Mouse (Mus musculus) heart, postnatal 14 days (tissue): Measurements from ENCODE around the gene Actr1a. TPM values are rescaled to one million over a fixed set of nuclear protein-coding genes. Genes with fewer than 3 reads are reported as not detected.
A peak's percentile ranks its signal among the peaks of the same experiment; 100 is the strongest.

Experiments
- DNase-seq, 2 experiments: peaks; one replicate each; pipeline ENCODE4 v3.0.0; 2021 to 2022
- intact Hi-C: fragments of 180-260 bp; cut with DNase I; formaldehyde crosslinking; loops from one replicate; pipeline ENCODE4 v1.15.1; 2025
- microRNA-seq, 2 experiments: library from miRNA; unstranded; fragments of <30 nt; microRNA quantifications; one replicate each; pipeline ENCODE4 v1.2.0; 2021 to 2022
- total RNA-seq, 2 experiments: library from RNA; stranded (reverse); gene quantifications; 2 replicates each; pipeline ENCODE4 v1.2.3; 2021

Gene Actr1a
- total RNA-seq, 2 experiments from 2014 or later, result 104 to 108 TPM

GRCm38 (mm10) chr19:46330696-46331095, 64.9 kb downstream of the Actr1a start:
- intact Hi-C loops, result no loop called here
- no peak for DNase-seq

GRCm38 (mm10) chr19:46329951-46330350, 65.6 kb downstream of the Actr1a start:
- intact Hi-C loops, result no loop called here

GRCm38 (mm10) chr19:46329031-46329641, 66.4 kb downstream of the Actr1a start:
- intact Hi-C loops, result no loop called here
- peak; percentile 37 to 39 for DNase-seq

More at GRCm38 (mm10) chr19:46329951-46330350, 65.6 kb downstream of the Actr1a start:
- peak; percentile 89 to 90 for DNase-seq

GRCm38 (mm10) chr19:46328081-46329030, 67.2 kb downstream of the Actr1a start, which contains the start of gene Fbxl15:
Fbxl15 (plus strand) TSS chr19:46328184.
- intact Hi-C loops, result no loop called here
- peak; percentile 93 to 97 for DNase-seq

- intact Hi-C loops, result loop anchor here (2.0 kb wide), 1 partner anchor 17 kb away; no protein-coding TSS in a partner anchor
- DNase-seq, result no peak
These were observed 68.0 kb downstream of the Actr1a start for GRCm38 (mm10) chr19:46327531-46328064.

Small RNA genes within 50 kb of the gene (microRNA-seq; reads per million reads assigned to microRNA genes)
- gene Mir146b, result 1.1 to 3.0 reads per million in 2 experiments

Other genes with a start within 250 kb of the Actr1a start
- gene Pitx3, start 247.4 kb downstream of the Actr1a start, total RNA-seq, result under 1 TPM in 1 of 2 experiments, not detected in 1; 0.79 TPM
- 10 to 100 TPM; 50.3 to 50.7 TPM for gene Gbf1, start 243.2 kb downstream of the Actr1a start, total RNA-seq
- gene Nfkb2, start 91.4 kb downstream of the Actr1a start, total RNA-seq, result 10 to 100 TPM; 15.5 to 16.6 TPM
- 1 to 10 TPM; 1.7 to 1.9 TPM for gene Psd, start 68.6 kb downstream of the Actr1a start, total RNA-seq
- gene Fbxl15, start 67.6 kb downstream of the Actr1a start, total RNA-seq, result 1 to 10 TPM; 5.5 to 6.9 TPM
- 10 to 100 TPM; 88.0 to 89.6 TPM for gene Cuedc2, start 57.0 kb downstream of the Actr1a start, total RNA-seq
- gene Mfsd13a, start 54.6 kb downstream of the Actr1a start, total RNA-seq, result 1 to 10 TPM; 2.9 to 3.6 TPM
- under 1 TPM; 0.22 to 0.48 TPM for gene 2310034G01Rik, start 45.4 kb downstream of the Actr1a start, total RNA-seq
- gene Sufu, start 1.1 kb upstream of the Actr1a start, total RNA-seq, result 10 to 100 TPM; 15.1 to 15.3 TPM
- 10 to 100 TPM; 47.6 to 50.0 TPM for gene Trim8, start 106.0 kb upstream of the Actr1a start, total RNA-seq
- 10 to 100 TPM; 29.7 to 30.0 TPM for gene Arl3, start 177.4 kb upstream of the Actr1a start, total RNA-seq
- 1 to 10 TPM; 4.1 to 5.3 TPM for gene Sfxn2, start 177.6 kb upstream of the Actr1a start, total RNA-seq
- 10 to 100 TPM; 60.3 to 68.7 TPM for gene Wbp1l, start 203.3 kb upstream of the Actr1a start, total RNA-seq